Mouse (Mus musculus) G1E (cell line): ENCODE data around the gene Zfand3. TPM values are rescaled to one million over a fixed set of nuclear protein-coding genes. Genes with fewer than 3 reads are reported as not detected.

Source experiments
- ATAC-seq: 2 replicates; pipeline ENCODE4 v1.8.0; 2016; ENCODE audit warnings: mild to moderate bottlenecking; ENCODE audit not compliant: insufficient number of reproducible peaks, poor library complexity, low FRiP score, severe bottlenecking; ENCODE audit errors: extremely low read depth
- DNase-seq: peaks from one replicate; pipeline ENCODE4 v3.0.0; 2012; ENCODE audit warnings: low spot score
- H3K27me3 ChIP-seq: 2 replicates; pipeline ENCODE4 v1.6.1; 2012; ENCODE audit warnings: mild to moderate bottlenecking, low read length, inconsistent platforms; ENCODE audit not compliant: insufficient read depth
- H3K36me3 ChIP-seq: replicated peaks from 2 replicates; pipeline ENCODE3; 2012; ENCODE audit warnings: mild to moderate bottlenecking, inconsistent platforms
- H3K4me1 ChIP-seq: 2 replicates; pipeline ENCODE4 v1.6.1; 2012; ENCODE audit warnings: low read depth, low read length, inconsistent platforms, mixed read lengths; ENCODE audit not compliant: insufficient read depth
- H3K4me3 ChIP-seq: 2 replicates; pipeline ENCODE4 v1.5.1; 2012; ENCODE audit warnings: low read depth, mild to moderate bottlenecking, inconsistent platforms, low read length, moderate library complexity, mixed read lengths
- H3K9me3 ChIP-seq: replicated peaks from 2 replicates; pipeline ENCODE4 v1.6.1; 2012; ENCODE audit warnings: inconsistent platforms
- CTCF ChIP-seq: IDR thresholded peaks from 2 replicates; pipeline ENCODE4 v1.5.1; 2012; ENCODE audit warnings: low read depth, low read length, inconsistent platforms, mixed read lengths
- GATA1 ChIP-seq: IDR thresholded peaks from 2 replicates; pipeline ENCODE4 v1.6.1; 2012; ENCODE audit warnings: borderline replicate concordance, low read length, inconsistent platforms, mixed read lengths
- GATA2 ChIP-seq: IDR thresholded peaks from 2 replicates; pipeline ENCODE4 v1.6.1; 2012; ENCODE audit warnings: low read depth, low read length, inconsistent platforms, borderline replicate concordance
- POLR2AphosphoS5 ChIP-seq: IDR thresholded peaks from 2 replicates; pipeline ENCODE4 v1.6.1; 2012; ENCODE audit warnings: low read depth, low read length, inconsistent platforms; ENCODE audit not compliant: insufficient replicate concordance
- TAL1 ChIP-seq: conservative IDR thresholded peaks from 2 replicates; pipeline ENCODE4 v1.6.1; 2012; ENCODE audit warnings: low read depth, low read length, inconsistent platforms, mixed read lengths
- polyA plus RNA-seq: library from polyadenylated mRNA; stranded (reverse); fragments of >175 nt; gene quantifications from 2 replicates; pipeline ENCODE4 v1.2.3, GENCODE M21; 2012
- total RNA-seq, 2 experiments: library from RNA; stranded (forward) in 1 of 2; stranded (reverse) in 1 of 2; fragments of 200-1000 nt in 1 of 2; fragments of >200 nt in 1 of 2; fragmentation: Nextera tagmentation in 1 of 2; gene quantifications; 2 replicates each; pipeline ENCODE4 v1.2.3; 2014 to 2017

Zfand3 gene
- total and polyA plus RNA-seq, 3 experiments: 17.6 to 93.6 (median 49.2) TPM

- ATAC-seq (peak; percentile 79), DNase-seq (no peak)
- peaks cover 30% of the 10 kb centered on the region for H3K36me3 ChIP-seq
- TF ChIP-seq CTCF (no peak), GATA2 (no peak), POLR2AphosphoS5 (no peak)
- no peaks in the 10 kb centered on the region for H3K9me3 ChIP-seq
- peaks cover 20% of the 10 kb centered on the region for H3K4me1 ChIP-seq
- H3K4me3 ChIP-seq: no peak overlapping the region
- no peaks in the 10 kb centered on the region for H3K27me3 ChIP-seq
Measured at GRCm38 (mm10) chr17:30181554-30181953, 177.0 kb downstream of the Zfand3 start.

GRCm38 (mm10) chr17:30182063-30182462 lies 177.5 kb downstream of the Zfand3 start:
- no peak for TF ChIP-seq GATA1
- no peak for TF ChIP-seq GATA2
- no peak for TF ChIP-seq CTCF
- TF ChIP-seq POLR2AphosphoS5: no peak
- TF ChIP-seq TAL1: no peak
- H3K4me3 ChIP-seq: no peak overlapping the region
- H3K27me3 ChIP-seq: no peaks in the 10 kb centered on the region
- H3K36me3 ChIP-seq: peaks cover 30% of the 10 kb centered on the region
- DNase-seq (no peak), ATAC-seq (no peak; the same call in 1 of the 2 replicates)
- no peaks in the 10 kb centered on the region for H3K9me3 ChIP-seq
- peaks cover 22% of the 10 kb centered on the region for H3K4me1 ChIP-seq

DNA sequence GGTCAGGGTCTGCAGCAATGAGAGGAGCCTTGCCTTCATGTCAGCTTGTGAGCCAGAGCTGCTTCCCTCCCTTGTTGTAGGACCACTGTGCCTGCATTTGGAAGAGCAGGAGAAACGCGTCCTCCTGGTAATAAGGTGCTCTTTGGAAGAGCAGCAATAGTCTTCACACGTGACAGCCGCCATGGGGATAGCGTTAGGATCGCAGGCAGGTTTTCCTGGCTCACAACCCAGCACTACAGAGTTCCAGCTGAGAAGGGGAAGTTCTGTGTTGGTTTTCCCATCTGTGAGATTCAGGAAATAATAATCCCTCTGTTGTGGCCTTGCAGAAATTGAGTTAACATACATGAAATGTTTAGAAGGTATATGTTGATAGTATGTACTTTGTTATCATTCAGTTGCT lies 179.0 kb downstream of the Zfand3 start:
- H3K36me3 ChIP-seq: peaks cover 16% of the 10 kb centered on the region
- peaks cover 25% of the 10 kb centered on the region for H3K4me1 ChIP-seq
- ATAC-seq (no peak), DNase-seq (no peak)
- TF ChIP-seq GATA2 (no peak), CTCF (no peak), POLR2AphosphoS5 (no peak), GATA1 (no peak), TAL1 (no peak)
- H3K9me3 ChIP-seq: no peaks in the 10 kb centered on the region
- H3K27me3 ChIP-seq: no peaks in the 10 kb centered on the region
- H3K4me3 ChIP-seq: no peak overlapping the region

DNA sequence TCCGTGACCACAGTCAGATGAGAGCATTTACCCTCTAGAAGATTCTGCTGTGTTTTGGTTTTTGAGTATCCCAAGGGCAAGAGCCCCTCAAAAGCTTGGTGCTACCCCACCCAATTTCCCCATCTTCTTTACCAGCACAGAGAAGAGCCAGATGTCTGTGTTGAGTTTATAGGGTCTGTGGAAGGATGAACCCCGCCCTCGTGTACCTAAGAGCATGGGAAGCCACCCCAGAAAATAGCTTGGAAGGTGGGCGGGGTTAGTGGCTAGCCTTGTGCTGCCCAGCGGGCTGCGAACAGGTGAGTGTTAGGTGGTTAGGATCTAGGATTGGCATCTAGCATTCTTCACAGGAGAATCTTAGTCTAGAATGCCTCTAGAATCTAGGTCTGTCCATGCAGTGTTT lies 182.6 kb downstream of the Zfand3 start:
- Histone ChIP-seq H3K4me1 (peaks cover 13% of the 10 kb centered on the region), H3K27me3 (no peaks in the 10 kb centered on the region), H3K4me3 (no peak overlapping the region), H3K36me3 (peaks cover 33% of the 10 kb centered on the region), H3K9me3 (no peaks in the 10 kb centered on the region)
- no peak for TF ChIP-seq GATA2
- DNase-seq: no peak
- ATAC-seq: no peak

DNA sequence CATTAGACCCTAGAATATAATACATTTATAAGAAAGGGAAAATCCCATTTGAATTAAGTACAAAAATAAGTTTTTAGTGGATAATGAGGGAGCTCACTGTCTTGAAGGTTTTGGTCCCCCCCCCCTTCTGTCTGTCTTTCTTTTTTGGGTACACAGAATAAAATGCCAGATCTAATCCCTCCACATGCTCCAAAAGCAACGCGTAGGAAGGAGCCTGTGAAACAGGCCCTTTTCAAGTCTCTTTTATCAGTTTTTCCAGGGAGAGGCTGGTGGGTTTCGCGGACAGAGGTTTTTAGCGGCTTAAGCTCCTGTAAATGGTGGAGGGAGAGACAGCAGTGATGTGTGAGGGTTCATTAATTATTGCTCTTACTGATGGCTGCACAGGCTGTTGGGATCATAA lies 183.0 kb downstream of the Zfand3 start:
- Histone ChIP-seq H3K4me1 (peaks cover 10% of the 10 kb centered on the region), H3K9me3 (no peaks in the 10 kb centered on the region), H3K27me3 (no peaks in the 10 kb centered on the region), H3K36me3 (peaks cover 38% of the 10 kb centered on the region), H3K4me3 (no peak overlapping the region)
- TF ChIP-seq GATA1 (no peak), GATA2 (no peak), TAL1 (no peak), CTCF (no peak), POLR2AphosphoS5 (no peak)
- ATAC-seq (no peak), DNase-seq (no peak)

DNA sequence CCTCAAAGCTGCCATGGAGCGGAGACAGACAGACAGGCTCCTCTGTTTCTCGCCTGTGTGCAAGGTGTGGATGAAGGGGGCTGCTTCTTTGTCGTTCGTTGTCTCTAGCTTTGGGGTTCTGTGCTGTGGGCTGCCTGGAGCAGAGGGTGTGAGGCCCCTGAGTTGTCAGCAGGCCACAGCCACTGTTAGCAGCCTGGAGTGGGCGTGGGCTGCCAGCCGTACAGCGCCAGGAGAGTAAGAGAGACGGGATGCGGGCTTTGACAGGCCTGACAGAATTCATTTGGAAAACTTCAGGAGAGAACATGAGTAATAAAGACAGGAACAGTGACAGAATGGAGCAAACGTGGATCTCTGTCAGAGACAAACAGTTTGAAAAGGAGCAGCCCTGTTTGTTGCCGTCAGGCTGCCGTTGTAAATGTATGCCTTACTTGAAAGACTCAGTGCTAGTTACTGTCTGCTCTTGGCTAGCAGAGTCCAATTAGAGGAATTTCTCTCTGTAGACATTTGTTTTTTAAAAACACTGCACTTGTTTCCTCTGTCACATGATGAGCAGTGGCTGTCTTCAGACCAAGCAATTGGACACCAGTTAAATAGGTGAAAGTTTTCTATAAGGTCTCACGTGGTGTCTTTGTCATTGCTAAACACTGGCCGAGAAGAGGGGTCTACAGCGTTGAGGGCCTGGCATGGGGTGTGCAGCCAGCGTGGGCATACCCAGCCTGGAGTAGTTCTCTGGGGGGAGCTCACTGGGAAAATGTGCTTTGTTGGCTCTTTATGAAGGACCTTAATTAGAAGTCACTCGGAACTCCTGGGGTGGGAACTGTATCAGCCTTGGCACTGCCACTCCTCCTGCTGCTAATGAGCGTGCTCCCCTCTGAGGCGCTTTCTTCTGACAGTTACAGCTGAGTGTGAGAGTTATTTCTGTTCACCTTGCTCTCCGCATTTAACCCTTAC lies 183.8 kb downstream of the Zfand3 start:
- Histone ChIP-seq H3K9me3 (no peaks in the 10 kb centered on the region), H3K27me3 (no peaks in the 10 kb centered on the region), H3K36me3 (peaks cover 45% of the 10 kb centered on the region), H3K4me3 (no peak overlapping the region), H3K4me1 (peaks cover 10% of the 10 kb centered on the region)
- TF ChIP-seq GATA1 (no peak), TAL1 (no peak), CTCF (no peak), GATA2 (no peak), POLR2AphosphoS5 (no peak)
- no peak for ATAC-seq
- no peak for DNase-seq
